Mouse (Mus musculus) intestine, embryonic 14.5 days (tissue): Measurements from ENCODE around the gene Gpatch3. TPM values are rescaled to one million over a fixed set of nuclear protein-coding genes. Genes with fewer than 3 reads are reported as not detected.

Source experiments
- ATAC-seq: fragments of 200-750 bp; cut with Nextera tagmentation; replicated peaks from 2 replicates; pipeline ENCODE4 v1.8.0; 2017; ENCODE audit warnings: low read depth, moderate number of reproducible peaks, moderate TSS enrichment, moderate library complexity; ENCODE audit not compliant: low FRiP score, low TSS enrichment
- DNase-seq: peaks from one replicate; pipeline ENCODE4 v3.0.0-alpha.2; 2018; ENCODE audit warnings: low spot score
- H3K27ac ChIP-seq: fragments of 300-500 bp; sonication (generic); 2 replicates; pipeline ENCODE4 v1.5.1; 2014; ENCODE audit warnings: low read depth, mild to moderate bottlenecking, control low read depth
- H3K27me3 ChIP-seq: fragments of 300-500 bp; sonication (generic); replicated peaks from 2 replicates; pipeline ENCODE4 v1.6.1; 2014; ENCODE audit warnings: low read length, control low read depth; ENCODE audit not compliant: control insufficient read depth, insufficient read depth
- H3K36me3 ChIP-seq: fragments of 300-500 bp; sonication (generic); 2 replicates; pipeline ENCODE4 v1.6.1; 2014; ENCODE audit warnings: low read length, control low read depth; ENCODE audit not compliant: control insufficient read depth, insufficient read depth
- H3K4me1 ChIP-seq: fragments of 300-500 bp; sonication (generic); replicated peaks from 2 replicates; pipeline ENCODE4 v1.6.1; 2014; ENCODE audit warnings: low read length, control low read depth, mixed read lengths; ENCODE audit not compliant: control insufficient read depth, insufficient read depth
- H3K4me2 ChIP-seq: fragments of 300-500 bp; sonication (generic); 2 replicates; pipeline ENCODE4 v1.6.1; 2014; ENCODE audit warnings: low read length
- H3K4me3 ChIP-seq: fragments of 300-500 bp; sonication (generic); 2 replicates; pipeline ENCODE4 v1.5.1; 2014; ENCODE audit warnings: low read depth, low read length, control low read depth, mixed read lengths
- H3K9ac ChIP-seq: fragments of 300-500 bp; sonication (generic); 2 replicates; pipeline ENCODE4 v1.6.1; 2014; ENCODE audit warnings: mild to moderate bottlenecking, low read length
- H3K9me3 ChIP-seq: fragments of 300-500 bp; sonication (generic); 2 replicates; pipeline ENCODE4 v1.6.1; 2016; ENCODE audit warnings: low read length, control low read depth; ENCODE audit not compliant: control insufficient read depth
- WGBS: fragments of 180-500 bp; shearing (Covaris S2); extraction: QIAGEN DNeasy Blood & Tissue Kit; methylation state at CpG from one replicate; pipeline ENCODE4 v1.1.7; 2014; 5-methylcytosine and 5-hydroxymethylcytosine counted together
- polyA plus RNA-seq: library from polyadenylated mRNA; unstranded; fragments of >200 nt; fragmentation: Nextera tagmentation; extraction: Ambion mirVana; gene quantifications from 2 replicates; pipeline ENCODE4 v1.2.1, GENCODE M21; 2014

Gpatch3 gene
- polyA plus RNA-seq, 1 experiment from 2014 or later, result 7.5 TPM

DNA sequence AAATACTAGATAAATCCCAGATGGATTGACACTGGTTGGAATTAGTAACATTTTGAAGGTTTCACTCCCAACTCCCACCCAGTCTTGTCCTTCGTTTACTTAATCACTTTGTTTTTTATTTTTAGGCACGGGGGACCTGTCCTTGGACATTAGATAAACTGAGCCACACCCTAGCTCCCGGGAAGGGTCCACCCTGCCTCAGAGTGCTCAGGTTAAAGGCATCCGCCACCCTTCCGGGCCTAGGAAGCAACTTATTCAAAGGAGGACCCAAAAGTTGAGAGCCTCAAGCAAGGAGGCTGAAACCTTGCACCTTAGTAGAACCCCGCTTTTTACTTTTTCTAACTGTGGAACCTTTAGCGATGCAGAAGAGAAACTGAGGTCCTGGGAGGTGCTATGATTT lies 24.6 kb downstream of the Gpatch3 start:
- Histone ChIP-seq H3K27ac (peak overlapping the region; percentile 76), H3K9ac (peak overlapping the region; percentile 42), H3K9me3 (no peaks in the 10 kb centered on the region), H3K4me2 (peak overlapping the region; percentile 78), H3K36me3 (peaks cover 10% of the 10 kb centered on the region), H3K4me1 (peaks cover 8% of the 10 kb centered on the region; the same call in 1 of the 2 replicates), H3K4me3 (peak overlapping the region; percentile 54), H3K27me3 (peaks cover 33% of the 10 kb centered on the region)
- DNase-seq, result no peak
- ATAC-seq, result 0 out of 2 replicates have a peak, but pooled peaks have one; percentile 16
- WGBS, result 18% methylated on average over 7 of the region's 7 CpGs

DNA sequence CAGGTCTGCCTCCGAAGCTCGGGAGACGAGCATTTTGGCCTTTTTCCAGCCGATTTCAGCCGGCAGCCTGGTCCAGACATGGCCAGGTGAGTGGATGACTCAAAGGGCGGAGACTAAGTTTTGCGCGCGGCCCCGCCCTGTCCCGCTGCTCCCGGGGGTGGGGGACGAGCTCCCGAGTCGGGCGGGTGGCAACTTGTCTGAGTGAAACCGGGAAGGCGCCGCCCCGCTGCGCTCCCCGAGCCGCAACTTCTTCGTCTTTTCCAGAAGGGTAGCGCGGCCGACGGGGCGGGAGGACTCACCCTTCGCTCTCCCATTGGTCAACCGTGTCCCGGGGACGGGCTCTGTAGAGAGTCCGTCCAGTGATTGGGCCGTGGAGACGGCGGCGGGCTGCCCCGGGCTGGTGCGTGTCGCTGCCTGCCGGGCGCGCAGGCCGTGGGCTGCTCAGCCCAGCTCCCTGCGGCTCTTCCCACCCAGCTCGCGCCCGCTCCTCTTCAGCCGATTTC lies 25.1 kb downstream of the Gpatch3 start:
- Histone ChIP-seq H3K4me3 (peak overlapping the region; percentile 54), H3K4me2 (peak overlapping the region; percentile 78), H3K9ac (peak overlapping the region; percentile 42), H3K27ac (peak overlapping the region; percentile 76), H3K27me3 (peaks cover 33% of the 10 kb centered on the region), H3K9me3 (no peaks in the 10 kb centered on the region), H3K4me1 (peaks cover 8% of the 10 kb centered on the region; the same call in 1 of the 2 replicates), H3K36me3 (peaks cover 11% of the 10 kb centered on the region)
- DNase-seq (peak; percentile 89), ATAC-seq (peak; percentile 91)
- WGBS, result under 1% methylated on average over 41 of the region's 50 CpGs

DNA sequence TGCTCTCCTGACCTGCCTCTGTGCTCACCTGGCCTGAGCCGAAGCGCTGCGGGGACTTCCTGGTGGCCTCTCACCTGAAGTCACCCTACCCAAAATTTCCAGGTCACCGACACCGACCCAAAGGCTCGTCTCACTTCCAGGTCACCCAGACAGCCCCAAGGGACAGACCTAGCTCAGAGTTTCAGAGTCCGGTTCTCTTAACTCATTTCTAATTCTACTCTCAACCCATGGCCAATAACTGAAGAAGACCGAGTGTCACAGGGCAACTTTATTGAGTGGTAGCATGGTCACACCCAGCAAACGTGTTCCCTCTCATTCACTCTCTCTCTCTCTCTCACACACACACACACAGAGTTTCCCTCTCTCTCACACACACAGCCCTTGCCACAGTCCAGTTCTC lies 25.8 kb downstream of the Gpatch3 start:
- Histone ChIP-seq H3K9ac (peak overlapping the region; percentile 42), H3K36me3 (peaks cover 11% of the 10 kb centered on the region), H3K4me1 (peaks cover 8% of the 10 kb centered on the region; the same call in 1 of the 2 replicates), H3K27ac (peak overlapping the region; percentile 76; the same call in 1 of the 2 replicates), H3K27me3 (peaks cover 33% of the 10 kb centered on the region), H3K4me2 (peak overlapping the region; percentile 78), H3K9me3 (no peaks in the 10 kb centered on the region), H3K4me3 (peak overlapping the region; percentile 54)
- no peak for DNase-seq
- no peak for ATAC-seq
- 12% methylated on average over 9 of the region's 9 CpGs for WGBS

DNA sequence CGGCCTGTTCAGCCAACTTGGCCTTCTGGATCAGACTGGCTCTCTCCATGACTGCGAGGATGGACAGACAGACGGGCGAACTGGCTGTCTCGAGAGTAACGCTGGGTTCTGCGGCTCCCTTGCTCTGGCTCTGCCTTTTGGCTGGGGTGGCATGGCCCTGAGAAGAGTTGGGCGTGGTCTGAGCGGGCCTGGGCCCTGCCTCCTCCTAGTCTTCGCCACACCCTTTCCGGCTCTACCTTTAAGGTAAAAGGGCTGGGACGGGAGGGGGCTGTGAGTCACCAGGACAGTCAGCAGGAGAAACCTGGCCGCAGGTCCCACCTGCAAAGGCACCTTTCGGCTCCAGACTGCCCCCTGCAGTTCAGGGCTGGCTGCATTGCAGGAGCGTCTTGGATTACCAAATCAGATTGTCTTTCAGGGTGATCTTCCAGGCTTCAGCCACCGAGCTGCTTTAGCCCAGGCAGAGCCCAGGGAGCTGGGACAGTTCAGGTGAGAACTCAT lies 27.2 kb downstream of the Gpatch3 start, which contains the start of gene Sfn:
Gene Sfn (minus strand): TSS at position 448 of the 498 bp plus-strand sequence.
- Histone ChIP-seq H3K4me1 (peaks cover 8% of the 10 kb centered on the region; the same call in 1 of the 2 replicates), H3K36me3 (peaks cover 11% of the 10 kb centered on the region), H3K4me3 (peak within 1 kb of the TSS; percentile 24), H3K9ac (no peak within 1 kb of the TSS), H3K27ac (no peak within 1 kb of the TSS), H3K4me2 (peak within 1 kb of the TSS; percentile 40), H3K9me3 (no peaks in the 10 kb centered on the region), H3K27me3 (peaks cover 33% of the 10 kb centered on the region)
- DNase-seq, result peak; percentile 89
- peak; percentile 76 for ATAC-seq
- WGBS, result 3% methylated on average over 16 of the region's 16 CpGs

DNA sequence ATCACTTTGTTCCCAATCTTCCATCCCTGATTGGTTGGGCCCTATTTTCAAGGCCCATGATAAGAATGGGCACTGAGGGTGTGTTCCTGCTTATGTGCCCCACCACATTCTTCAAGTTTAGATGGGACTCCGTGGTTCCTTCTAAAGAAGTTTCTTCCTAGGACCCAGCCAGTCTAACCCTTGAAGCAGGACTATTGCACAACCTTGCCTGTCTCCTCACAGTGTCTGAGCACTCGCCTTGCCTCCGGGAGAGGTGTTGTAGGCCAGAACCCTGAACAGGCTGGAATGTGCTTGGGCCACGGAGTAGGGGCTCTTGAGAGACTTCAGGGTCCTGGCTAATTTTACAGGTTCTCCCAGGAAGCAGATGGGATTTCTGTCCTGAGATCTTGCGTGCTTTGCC lies 28.5 kb downstream of the Gpatch3 start:
- WGBS, result 88% methylated on average over 5 of the region's 5 CpGs
- H3K4me3 ChIP-seq, result no peak overlapping the region
- H3K9me3 ChIP-seq, result no peaks in the 10 kb centered on the region
- peaks cover 8% of the 10 kb centered on the region; the same call in 1 of the 2 replicates for H3K4me1 ChIP-seq
- H3K9ac ChIP-seq, result no peak overlapping the region
- H3K36me3 ChIP-seq, result peaks cover 14% of the 10 kb centered on the region
- DNase-seq, result no peak
- H3K27ac ChIP-seq, result no peak overlapping the region
- no peak overlapping the region for H3K4me2 ChIP-seq
- ATAC-seq, result no peak
- peaks cover 33% of the 10 kb centered on the region for H3K27me3 ChIP-seq

DNA sequence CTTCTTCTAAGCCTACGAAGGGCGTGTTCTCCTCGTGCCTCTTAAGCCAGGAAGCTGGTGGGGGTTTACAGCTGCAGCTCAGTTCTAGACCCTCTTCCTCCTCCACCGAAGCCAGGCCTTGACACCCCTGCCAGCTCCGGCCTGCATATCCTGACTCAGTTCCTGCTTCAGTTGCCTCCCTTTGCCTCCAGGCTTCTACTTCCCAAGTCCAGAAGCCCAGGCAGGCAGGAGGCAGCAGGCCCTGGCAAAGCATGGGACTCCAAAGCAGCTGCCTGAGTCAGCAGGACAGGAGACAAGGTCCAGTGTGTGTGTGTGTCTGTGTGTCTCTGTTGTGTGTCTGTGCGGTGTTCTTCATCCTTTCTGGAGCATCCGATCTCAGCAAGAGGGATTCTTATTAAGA lies 29.6 kb downstream of the Gpatch3 start:
- WGBS, result 86% methylated on average over 7 of the region's 7 CpGs
- no peak overlapping the region for H3K27ac ChIP-seq
- H3K27me3 ChIP-seq, result peaks cover 28% of the 10 kb centered on the region
- H3K9me3 ChIP-seq, result no peaks in the 10 kb centered on the region
- peaks cover 3% of the 10 kb centered on the region; the same call in 1 of the 2 replicates for H3K4me1 ChIP-seq
- DNase-seq, result no peak
- ATAC-seq, result no peak
- no peak overlapping the region for H3K4me2 ChIP-seq
- no peak overlapping the region for H3K9ac ChIP-seq
- H3K36me3 ChIP-seq, result peaks cover 21% of the 10 kb centered on the region
- H3K4me3 ChIP-seq, result no peak overlapping the region

- 65% methylated on average over 6 of the region's 6 CpGs for WGBS
- ATAC-seq (no peak), DNase-seq (no peak)
- H3K4me3 ChIP-seq, result no peak overlapping the region
- H3K27me3 ChIP-seq, result peaks cover 24% of the 10 kb centered on the region
- 0 out of 2 replicates have a peak, but pooled peaks cover 2% of the 10 kb centered on the region for H3K4me1 ChIP-seq
- H3K9ac ChIP-seq, result no peak overlapping the region
- H3K36me3 ChIP-seq, result peaks cover 21% of the 10 kb centered on the region
- no peak overlapping the region for H3K4me2 ChIP-seq
- no peaks in the 10 kb centered on the region for H3K9me3 ChIP-seq
- no peak overlapping the region for H3K27ac ChIP-seq
Measured at GRCm38 (mm10) chr4:133604856-133605255, 30.3 kb downstream of the Gpatch3 start.

DNA sequence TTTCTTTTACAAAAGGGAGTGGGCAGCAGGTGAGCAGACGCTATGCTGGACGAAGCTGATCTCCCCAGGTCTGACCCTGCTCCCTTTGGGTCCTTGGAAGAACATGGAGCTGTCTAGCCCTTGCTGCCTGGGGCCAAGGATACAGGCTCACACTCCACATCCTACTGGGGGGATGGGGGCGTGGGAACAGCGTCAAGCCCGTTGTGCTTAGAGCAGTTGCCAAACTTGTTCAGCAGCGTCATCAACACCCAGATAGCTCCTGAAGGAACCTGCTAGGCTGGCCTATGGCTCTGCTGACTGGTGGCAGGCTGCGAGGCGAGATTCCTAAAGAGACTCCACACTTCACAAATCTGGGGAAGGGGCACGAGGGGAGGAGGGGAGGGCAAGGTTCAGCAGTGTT lies 30.8 kb downstream of the Gpatch3 start:
- no peak for ATAC-seq
- WGBS, result 54% methylated on average over 9 of the region's 9 CpGs
- H3K27me3 ChIP-seq, result peaks cover 19% of the 10 kb centered on the region
- H3K27ac ChIP-seq, result no peak overlapping the region
- H3K36me3 ChIP-seq, result peaks cover 21% of the 10 kb centered on the region
- no peak overlapping the region for H3K9ac ChIP-seq
- H3K4me2 ChIP-seq, result no peak overlapping the region
- H3K4me1 ChIP-seq, result 0 out of 2 replicates have a peak, but pooled peaks cover 2% of the 10 kb centered on the region
- H3K4me3 ChIP-seq, result no peak overlapping the region
- no peaks in the 10 kb centered on the region for H3K9me3 ChIP-seq
- DNase-seq, result no peak

GRCm38 (mm10) chr4:133607284-133607683 lies 32.7 kb downstream of the Gpatch3 start:
- H3K4me2 ChIP-seq, result no peak overlapping the region
- WGBS, result 74% methylated on average over 10 of the region's 10 CpGs
- no peak overlapping the region for H3K9ac ChIP-seq
- H3K27ac ChIP-seq, result no peak overlapping the region
- no peak for DNase-seq
- no peak for ATAC-seq
- H3K4me3 ChIP-seq, result no peak overlapping the region
- H3K9me3 ChIP-seq, result peaks cover 4% of the 10 kb centered on the region
- H3K36me3 ChIP-seq, result peaks cover 27% of the 10 kb centered on the region
- peaks cover 10% of the 10 kb centered on the region for H3K27me3 ChIP-seq
- no peaks in the 10 kb centered on the region for H3K4me1 ChIP-seq
